Mouse (Mus musculus) E14TG2a.4 (cell line): ENCODE data around the gene Mllt6.

Source experiments
- CTCF ChIP-seq: conservative IDR thresholded peaks from 2 replicates; pipeline ENCODE4 v1.5.1; 2014; ENCODE audit warnings: low read length
- NANOG ChIP-seq: IDR thresholded peaks from 2 replicates; pipeline ENCODE4 v1.6.1; 2014; ENCODE audit warnings: borderline replicate concordance, low read length, mixed read lengths
- POU5F1 ChIP-seq: IDR thresholded peaks from 2 replicates; pipeline ENCODE4 v1.6.1; 2014; ENCODE audit warnings: low read length, borderline replicate concordance

GRCm38 (mm10) chr11:97628303-97628567 lies 35.0 kb upstream of the Mllt6 start:
- TF ChIP-seq CTCF (no peak), NANOG (no peak), POU5F1 (no peak)
